9 mouse cellular contexts compared by ENCODE assay signal in genomic region chr4:48779202-48779905, GRCm38 (mm10).
DNase-seq lines count a peak whose midpoint lies in the region; ATAC-seq and TF ChIP-seq lines count a peak whose summit lies in the region.
"Had no signal": no experiment of that assay in that cellular context is flagged by ENCODE, and none has a peak within 500 bp of the region (broad histone marks: within the 10 kb centered on the region; RNA-seq: fewer than 3 reads in every experiment).

No protein-coding gene starts in this region.

- 62% methylated on average over 12 of the region's 12 CpGs for WGBS in kidney, embryonic 15.5 days
- WGBS in embryonic facial prominence, embryonic 14.5 days: 66% methylated on average over 12 of the region's 12 CpGs
- 42% methylated on average over 12 of the region's 12 CpGs for WGBS in hindbrain, embryonic 13.5 days
- 38% methylated on average over 12 of the region's 12 CpGs for WGBS in neural tube, embryonic 13.5 days

- no peaks in the 10 kb centered on the region for H3K27me3 ChIP-seq in kidney, embryonic 15.5 days
- H3K27me3 ChIP-seq in embryonic facial prominence, embryonic 14.5 days (replicated peaks; ENCODE audit: control insufficient read depth, insufficient read depth, low read length): no peaks in the 10 kb centered on the region
- no peaks in the 10 kb centered on the region for H3K27me3 ChIP-seq in hindbrain, embryonic 13.5 days
- H3K27me3 ChIP-seq in neural tube, embryonic 13.5 days: no peaks in the 10 kb centered on the region
- H3K27me3 ChIP-seq: lung, embryonic 15.5 days had no signal

- no peak overlapping the region for H3K4me2 ChIP-seq in kidney, embryonic 15.5 days
- H3K4me2 ChIP-seq in embryonic facial prominence, embryonic 14.5 days (ENCODE audit: low read depth, low read length): no peak overlapping the region
- 0 out of 2 replicates have a peak overlapping the region, but pooled peaks have one; percentile 8 for H3K4me2 ChIP-seq in hindbrain, embryonic 13.5 days
- H3K4me2 ChIP-seq in neural tube, embryonic 13.5 days: no peak overlapping the region
- H3K4me2 ChIP-seq: lung, embryonic 15.5 days had no signal

- peak; percentile 51 for TF ChIP-seq CTCF in bone marrow macrophage, adult 2 months (IDR thresholded peaks at IDR 0.05; ENCODE audit: low read depth, low read length)

- H3K9me3 ChIP-seq in kidney, embryonic 15.5 days (replicated peaks): no peaks in the 10 kb centered on the region
- no peaks in the 10 kb centered on the region for H3K9me3 ChIP-seq in embryonic facial prominence, embryonic 14.5 days (ENCODE audit: control insufficient read depth, low read length)
- H3K9me3 ChIP-seq in hindbrain, embryonic 13.5 days: no peaks in the 10 kb centered on the region
- no peaks in the 10 kb centered on the region for H3K9me3 ChIP-seq in neural tube, embryonic 13.5 days
- H3K9me3 ChIP-seq: lung, embryonic 15.5 days had no signal

- no peak for TF ChIP-seq POLR2A in bone marrow macrophage, adult 2 months (IDR thresholded peaks at IDR 0.05; ENCODE audit: borderline replicate concordance, low read depth, low read length)

- peak; percentile 73 for DNase-seq in kidney, adult 18-20 months
- peak; percentile 70 for DNase-seq in embryonic facial prominence, embryonic 14.5 days (ENCODE audit: low spot score)
- peak; percentile 64 to 83 for DNase-seq in left cerebral cortex, postnatal 14 days (ENCODE audit: low spot score in 2 of 2)
- DNase-seq in thymus, postnatal 4 days: peak; percentile 76

- intact Hi-C loops in left cerebral cortex, postnatal 14 days (cut with DNase I): loop anchor here (5.0 to 10.0 kb wide), 4 partner anchors 278 to 543 kb away; partner anchors contain the start of gene Plppr1

- H3K9ac ChIP-seq in kidney, embryonic 15.5 days: no peak overlapping the region
- no peak overlapping the region for H3K9ac ChIP-seq in embryonic facial prominence, embryonic 14.5 days (ENCODE audit: low read depth, low read length)
- H3K9ac ChIP-seq in hindbrain, embryonic 13.5 days: no peak overlapping the region
- H3K9ac ChIP-seq in neural tube, embryonic 13.5 days: no peak overlapping the region
- H3K9ac ChIP-seq: lung, embryonic 15.5 days had no signal

- no peaks in the 10 kb centered on the region for H3K4me1 ChIP-seq in kidney, embryonic 15.5 days
- no peaks in the 10 kb centered on the region for H3K4me1 ChIP-seq in bone marrow macrophage, adult 2 months (ENCODE audit: control insufficient read depth, insufficient read depth, low read length)
- no peaks in the 10 kb centered on the region; the same call in 1 of the 2 replicates for H3K4me1 ChIP-seq in embryonic facial prominence, embryonic 14.5 days (ENCODE audit: control insufficient read depth, insufficient read depth, low read length)
- peaks cover 10% of the 10 kb centered on the region for H3K4me1 ChIP-seq in hindbrain, embryonic 13.5 days (replicated peaks)
- H3K4me1 ChIP-seq in neural tube, embryonic 13.5 days (replicated peaks): peaks cover 16% of the 10 kb centered on the region
- H3K4me1 ChIP-seq: lung, embryonic 15.5 days had no signal

- no peak for ATAC-seq in kidney, embryonic 15.5 days (replicated peaks; ENCODE audit: low FRiP score)
- ATAC-seq in embryonic facial prominence, embryonic 14.5 days (ENCODE audit: low read depth): peak; percentile 31; the same call in 1 of the 2 replicates
- peak; percentile 81 for ATAC-seq in hindbrain, embryonic 13.5 days (ENCODE audit: low FRiP score)
- ATAC-seq in neural tube, embryonic 13.5 days (ENCODE audit: low read depth): peak; percentile 77

- no peak overlapping the region for H3K4me3 ChIP-seq in kidney, embryonic 15.5 days (replicated peaks)
- H3K4me3 ChIP-seq in bone marrow macrophage, adult 2 months (ENCODE audit: insufficient read depth, low read length): no peak overlapping the region
- H3K4me3 ChIP-seq in embryonic facial prominence, embryonic 14.5 days (ENCODE audit: low read depth, low read length): no peak overlapping the region
- H3K4me3 ChIP-seq in hindbrain, embryonic 13.5 days: no peak overlapping the region
- no peak overlapping the region for H3K4me3 ChIP-seq in neural tube, embryonic 13.5 days
- H3K4me3 ChIP-seq: lung, embryonic 15.5 days had no signal

- no peaks in the 10 kb centered on the region for H3K36me3 ChIP-seq in kidney, embryonic 15.5 days
- H3K36me3 ChIP-seq in embryonic facial prominence, embryonic 14.5 days (ENCODE audit: control insufficient read depth, insufficient read depth, low read length): no peaks in the 10 kb centered on the region
- no peaks in the 10 kb centered on the region for H3K36me3 ChIP-seq in hindbrain, embryonic 13.5 days
- H3K36me3 ChIP-seq in neural tube, embryonic 13.5 days: no peaks in the 10 kb centered on the region
- H3K36me3 ChIP-seq: lung, embryonic 15.5 days had no signal

- no peak overlapping the region for H3K27ac ChIP-seq in kidney, embryonic 15.5 days
- no peak overlapping the region for H3K27ac ChIP-seq in bone marrow macrophage, adult 2 months (ENCODE audit: insufficient read depth, low read depth, low read length)
- H3K27ac ChIP-seq in embryonic facial prominence, embryonic 14.5 days (replicated peaks; ENCODE audit: low read depth, low read length): no peak overlapping the region
- H3K27ac ChIP-seq in hindbrain, embryonic 13.5 days: peak overlapping the region; percentile 66
- peak overlapping the region; percentile 49 for H3K27ac ChIP-seq in neural tube, embryonic 13.5 days (replicated peaks)
- H3K27ac ChIP-seq: lung, embryonic 15.5 days had no signal

Comparison
In these comparisons a context has a peak if more than half of its experiments do, and no peak if none do; other contexts are left out.
1. H3K27ac ChIP-seq: peak in hindbrain, embryonic 13.5 days (single experiment) and neural tube, embryonic 13.5 days (single experiment); none in kidney, embryonic 15.5 days (single experiment), bone marrow macrophage, adult 2 months (single experiment) and embryonic facial prominence, embryonic 14.5 days (single experiment).
2. Peak in every context shown above with its lines, with median percentiles within 50 percentile points of each other: DNase-seq.